Mouse (Mus musculus): ENCODE results near the gene Eaf2. TPM values are rescaled to one million over a fixed set of nuclear protein-coding genes. Genes with fewer than 3 reads are reported as not detected.

The Eaf2 gene
- total and polyA plus RNA-seq, 3 experiments: 3.5 to 7.4 (median 5.0) TPM

DNA sequence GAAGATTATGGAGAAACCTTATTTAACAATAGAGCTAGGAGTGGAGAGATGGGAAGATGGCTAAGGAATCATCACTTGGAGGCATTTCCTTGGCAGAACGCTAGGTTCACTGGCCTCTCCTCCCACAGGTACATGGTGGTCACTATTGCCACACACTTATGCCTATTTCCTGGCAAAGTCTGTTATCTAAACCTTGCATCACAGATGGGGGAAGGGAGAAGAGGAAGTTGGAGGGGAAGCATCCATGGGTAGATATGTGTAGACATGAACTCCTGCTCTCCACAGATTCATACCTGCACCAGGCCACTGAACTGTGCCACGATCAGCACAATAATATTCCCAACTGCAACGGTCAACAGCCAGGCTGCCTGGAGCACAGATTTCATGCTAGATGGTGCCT is 122.8 kb downstream of the Eaf2 start:
- Histone ChIP-seq H3K9ac (ENCODE audit: insufficient read depth, low read depth) (no peak overlapping the region), H3K9me3 (replicated peaks; ENCODE audit: low read length) (no peaks in the 10 kb centered on the region), H3K79me2 (replicated peaks; ENCODE audit: control insufficient read depth, extremely low read depth, insufficient read depth, poor library complexity, severe bottlenecking) (no peaks in the 10 kb centered on the region; the same call in 1 of the 2 replicates), H3K36me3 (replicated peaks in 1 of 2; ENCODE audit: control insufficient read depth in 1 of 2, insufficient read depth in 1 of 2, low read length in 1 of 2) (peaks cover 48 to 67% of the 10 kb centered on the region in 2 experiments), H3K4me3 (replicated peaks in 1 of 3; ENCODE audit: low read depth in 2 of 3, low read length in 2 of 3, poor library complexity in 1 of 3) (no peak overlapping the region), H3K4me1 (ENCODE audit: control insufficient read depth in 1 of 2, insufficient read depth in 2 of 2) (peaks cover 0 to 4% of the 10 kb centered on the region in 2 experiments; a peak in 1 of 4 replicates), H3K27ac (ENCODE audit: insufficient read depth, low read depth) (no peak overlapping the region), H3K4me2 (ENCODE audit: insufficient read depth, low read depth, poor library complexity, severe bottlenecking) (no peak overlapping the region), H3K27me3 (replicated peaks) (no peaks in the 10 kb centered on the region)
- TF ChIP-seq CTCF (conservative IDR thresholded peaks at IDR 0.05 in 1 of 2, IDR thresholded peaks at IDR 0.05 in 1 of 2; ENCODE audit: low read depth in 2 of 2, low read length in 2 of 2) (no peak), KAT2A (IDR thresholded peaks at IDR 0.05; ENCODE audit: insufficient replicate concordance, low read length) (no peak), SMC3 (IDR thresholded peaks at IDR 0.05; ENCODE audit: low read depth, low read length) (no peak), IRF4 (IDR thresholded peaks at IDR 0.05; ENCODE audit: low read depth, low read length) (no peak), NELFE (IDR thresholded peaks at IDR 0.05; ENCODE audit: low read depth, low read length) (no peak)
- DNase-seq (ENCODE audit: extremely low read depth): no peak
- in situ Hi-C loops (cut with MboI; ENCODE audit: low pct_ligation_motif_present, low pct_unique_long_range_greater_than_20kb, low sequenced_read_pairs) (no loop called here), dilution Hi-C loops (cut with MboI; ENCODE audit: extremely low pct_ligation_motif_present, extremely low pct_unique_long_range_greater_than_20kb, low sequenced_read_pairs) (no loop called here)

DNA sequence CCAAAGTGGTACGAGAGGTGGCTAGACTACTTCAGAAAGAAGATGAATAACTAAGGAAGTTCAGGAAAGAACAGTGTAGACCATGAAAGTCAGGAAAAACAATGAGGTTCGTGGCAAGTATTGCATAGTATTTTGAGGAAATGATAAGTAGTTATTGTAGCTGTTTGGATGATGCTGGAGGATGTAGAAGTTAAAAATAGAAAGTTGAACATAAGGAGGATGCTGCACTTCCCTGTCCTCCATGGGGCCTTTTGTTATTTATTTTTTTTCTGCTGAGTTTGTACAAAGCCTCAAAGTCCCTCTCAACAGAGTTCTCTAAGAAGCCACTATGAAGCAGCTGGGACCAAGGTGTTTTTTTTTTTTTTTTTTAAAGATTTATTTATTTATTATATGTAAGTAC is 127.0 kb downstream of the Eaf2 start:
- dilution Hi-C loops (cut with MboI; ENCODE audit: extremely low pct_ligation_motif_present, extremely low pct_unique_long_range_greater_than_20kb, low sequenced_read_pairs): no loop called here
- Histone ChIP-seq H3K36me3 (replicated peaks in 1 of 2; ENCODE audit: control insufficient read depth in 1 of 2, insufficient read depth in 1 of 2, low read length in 1 of 2) (peaks cover 17 to 30% of the 10 kb centered on the region in 2 experiments), H3K27ac (ENCODE audit: insufficient read depth, low read depth) (no peak overlapping the region), H3K4me1 (ENCODE audit: control insufficient read depth in 1 of 2, insufficient read depth in 2 of 2) (no peaks in the 10 kb centered on the region), H3K9me3 (replicated peaks; ENCODE audit: low read length) (no peaks in the 10 kb centered on the region), H3K4me3 (replicated peaks in 1 of 3; ENCODE audit: low read depth in 2 of 3, low read length in 2 of 3, poor library complexity in 1 of 3) (no peak overlapping the region), H3K27me3 (replicated peaks) (no peaks in the 10 kb centered on the region), H3K4me2 (ENCODE audit: insufficient read depth, low read depth, poor library complexity, severe bottlenecking) (no peak overlapping the region), H3K79me2 (replicated peaks; ENCODE audit: control insufficient read depth, extremely low read depth, insufficient read depth, poor library complexity, severe bottlenecking) (no peaks in the 10 kb centered on the region), H3K9ac (ENCODE audit: insufficient read depth, low read depth) (no peak overlapping the region)
- no peak for DNase-seq (ENCODE audit: extremely low read depth)
- no peak for TF ChIP-seq IRF4 (IDR thresholded peaks at IDR 0.05; ENCODE audit: low read depth, low read length)
- no peak for TF ChIP-seq UBTF (IDR thresholded peaks at IDR 0.05; ENCODE audit: low read depth, low read length)
- TF ChIP-seq SIN3A (IDR thresholded peaks at IDR 0.05; ENCODE audit: low read length): no peak
- TF ChIP-seq ZMIZ1 (IDR thresholded peaks at IDR 0.05; ENCODE audit: low read depth, low read length): no peak
- no peak for TF ChIP-seq JUND (conservative IDR thresholded peaks at IDR 0.05; ENCODE audit: low read depth, low read length)
- TF ChIP-seq JUN (IDR thresholded peaks at IDR 0.05; ENCODE audit: insufficient read depth, low read depth, low read length): no peak
- TF ChIP-seq CHD1 (IDR thresholded peaks at IDR 0.05; ENCODE audit: low read depth, low read length): no peak
- TF ChIP-seq MAZ (IDR thresholded peaks at IDR 0.05; ENCODE audit: low read depth, low read length): no peak
- no peak for TF ChIP-seq USF1 (IDR thresholded peaks at IDR 0.05; ENCODE audit: low read depth, low read length)
- no peak for TF ChIP-seq ZC3H11A (IDR thresholded peaks at IDR 0.05; ENCODE audit: low read depth, low read length)
- no peak for TF ChIP-seq POLR2A (IDR thresholded peaks at IDR 0.05; ENCODE audit: low read depth, low read length)
- TF ChIP-seq SMC3 (IDR thresholded peaks at IDR 0.05; ENCODE audit: low read depth, low read length): no peak
- no peak for TF ChIP-seq NELFE (IDR thresholded peaks at IDR 0.05; ENCODE audit: low read depth, low read length)
- no peak for TF ChIP-seq E2F4 (IDR thresholded peaks at IDR 0.05; ENCODE audit: insufficient replicate concordance, low read depth, low read length)
- TF ChIP-seq KAT2A (IDR thresholded peaks at IDR 0.05; ENCODE audit: insufficient replicate concordance, low read length): no peak
- TF ChIP-seq USF2 (conservative IDR thresholded peaks at IDR 0.05; ENCODE audit: low read depth, low read length): no peak
- in situ Hi-C loops (cut with MboI; ENCODE audit: low pct_ligation_motif_present, low pct_unique_long_range_greater_than_20kb, low sequenced_read_pairs): no loop called here
